Mouse (Mus musculus) stomach, embryonic 16.5 days (tissue): ENCODE data around the gene Rprd1b. TPM values are rescaled to one million over a fixed set of nuclear protein-coding genes. Genes with fewer than 3 reads are reported as not detected.
A peak's percentile ranks its signal among the peaks of the same experiment; 100 is the strongest.

Source experiments
- ATAC-seq: fragments of 200-750 bp; cut with Nextera tagmentation; 2 replicates; pipeline ENCODE4 v1.8.0; 2017; ENCODE audit warnings: moderate number of reproducible peaks, moderate TSS enrichment; ENCODE audit not compliant: insufficient read depth, low FRiP score
- H3K27ac ChIP-seq: fragments of 300-500 bp; sonication (generic); 2 replicates; pipeline ENCODE4 v1.5.1; 2014; ENCODE audit warnings: low read length
- H3K27me3 ChIP-seq: fragments of 300-500 bp; sonication (generic); 2 replicates; pipeline ENCODE4 v1.6.1; 2014; ENCODE audit warnings: low read length, control low read depth, mixed read lengths; ENCODE audit not compliant: control insufficient read depth, insufficient read depth
- H3K36me3 ChIP-seq: fragments of 300-500 bp; sonication (generic); 2 replicates; pipeline ENCODE4 v1.6.1; 2014; ENCODE audit warnings: low read length; ENCODE audit not compliant: control insufficient read depth, insufficient read depth
- H3K4me1 ChIP-seq: fragments of 300-500 bp; sonication (generic); 2 replicates; pipeline ENCODE4 v1.6.1; 2014; ENCODE audit warnings: low read length, control low read depth, mixed read lengths; ENCODE audit not compliant: control insufficient read depth, insufficient read depth
- H3K4me2 ChIP-seq: fragments of 300-500 bp; sonication (generic); 2 replicates; pipeline ENCODE4 v1.6.1; 2014; ENCODE audit warnings: low read depth, low read length, mixed read lengths
- H3K4me3 ChIP-seq: fragments of 300-500 bp; sonication (generic); replicated peaks from 2 replicates; pipeline ENCODE4 v1.5.1; 2014; ENCODE audit warnings: mild to moderate bottlenecking, low read length
- H3K9ac ChIP-seq: fragments of 300-500 bp; sonication (generic); 2 replicates; pipeline ENCODE4 v1.6.1; 2014; ENCODE audit warnings: low read length
- H3K9me3 ChIP-seq: fragments of 300-500 bp; sonication (generic); replicated peaks from 2 replicates; pipeline ENCODE4 v1.6.1; 2016; ENCODE audit warnings: low read length, control low read depth; ENCODE audit not compliant: control insufficient read depth
- WGBS: fragments of 180-500 bp; shearing (Covaris S2); extraction: QIAGEN DNeasy Blood & Tissue Kit; methylation state at CpG from one replicate; pipeline ENCODE4 v1.1.7; 2014; 5-methylcytosine and 5-hydroxymethylcytosine counted together
- polyA plus RNA-seq: library from polyadenylated mRNA; unstranded; fragments of >200 nt; fragmentation: Nextera tagmentation; extraction: Ambion mirVana; gene quantifications from 2 replicates; pipeline ENCODE4 v1.2.1, GENCODE M21; 2015

The Rprd1b gene
- polyA plus RNA-seq, 1 experiment from 2014 or later = 36.1 TPM

DNA sequence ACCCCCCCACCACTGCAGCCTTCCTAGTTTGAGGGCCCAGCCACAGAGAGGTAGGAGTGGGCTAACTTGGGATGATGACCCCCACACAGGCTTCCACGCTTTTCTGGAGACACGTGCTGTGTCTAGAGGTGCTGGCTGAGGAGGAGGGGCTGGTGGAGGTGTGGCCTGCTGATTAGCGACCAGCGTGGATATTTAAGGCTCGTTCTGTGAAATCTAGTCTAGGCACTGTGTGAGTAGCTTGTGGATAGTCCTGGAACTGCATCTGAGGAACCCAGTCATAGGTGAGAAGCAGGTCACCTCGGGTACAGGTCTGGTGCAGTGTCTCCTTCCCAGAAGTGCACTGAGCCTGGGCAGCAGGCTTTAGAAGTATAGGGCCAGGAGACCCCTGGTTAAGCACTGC, 88.4 kb downstream of the Rprd1b start:
- H3K4me2 ChIP-seq = no peak overlapping the region
- no peaks in the 10 kb centered on the region for H3K27me3 ChIP-seq
- no peak overlapping the region for H3K9ac ChIP-seq
- no peak for ATAC-seq
- H3K9me3 ChIP-seq = no peaks in the 10 kb centered on the region
- H3K27ac ChIP-seq = no peak overlapping the region
- 0 out of 2 replicates have a peak, but pooled peaks cover 6% of the 10 kb centered on the region for H3K36me3 ChIP-seq
- H3K4me1 ChIP-seq = peaks cover 24% of the 10 kb centered on the region
- no peak overlapping the region for H3K4me3 ChIP-seq
- WGBS = 31% methylated on average over 6 of the region's 6 CpGs

DNA sequence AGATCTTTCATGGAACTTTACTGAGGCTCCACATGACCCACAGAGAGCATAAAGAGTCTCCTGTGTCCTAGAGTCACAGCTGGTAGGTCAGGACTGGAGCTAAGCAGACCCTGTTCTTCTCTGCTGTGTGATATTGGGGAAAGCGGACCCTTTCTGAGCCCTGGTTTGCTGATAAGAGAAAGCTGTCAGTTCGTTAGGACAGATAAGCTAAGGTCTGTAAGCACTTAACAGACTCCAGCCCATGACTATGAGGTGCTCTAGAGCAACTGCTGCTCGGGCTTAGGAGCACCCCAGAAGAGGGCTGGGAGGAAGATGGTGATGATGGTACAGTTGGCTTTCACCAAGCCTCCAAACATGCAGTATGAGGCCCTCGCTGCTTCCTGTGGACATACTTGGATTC, 90.8 kb downstream of the Rprd1b start:
- H3K4me2 ChIP-seq = no peak overlapping the region
- H3K9me3 ChIP-seq = no peaks in the 10 kb centered on the region
- H3K9ac ChIP-seq = no peak overlapping the region
- WGBS = 81% methylated on average over 4 of the region's 4 CpGs
- no peak overlapping the region for H3K4me3 ChIP-seq
- ATAC-seq = no peak
- no peak overlapping the region for H3K27ac ChIP-seq
- 0 out of 2 replicates have a peak, but pooled peaks cover 6% of the 10 kb centered on the region for H3K36me3 ChIP-seq
- H3K27me3 ChIP-seq = no peaks in the 10 kb centered on the region
- H3K4me1 ChIP-seq = peaks cover 17% of the 10 kb centered on the region

- Histone ChIP-seq H3K9me3 (no peaks in the 10 kb centered on the region), H3K27me3 (no peaks in the 10 kb centered on the region), H3K4me3 (no peak overlapping the region), H3K27ac (no peak overlapping the region), H3K4me2 (no peak overlapping the region), H3K9ac (no peak overlapping the region), H3K4me1 (peaks cover 12% of the 10 kb centered on the region), H3K36me3 (0 out of 2 replicates have a peak, but pooled peaks cover 6% of the 10 kb centered on the region)
- ATAC-seq = no peak
- 77% methylated on average over 8 of the region's 8 CpGs for WGBS
Measured at GRCm38 (mm10) chr2:158120211-158120610, 91.9 kb downstream of the Rprd1b start.

DNA sequence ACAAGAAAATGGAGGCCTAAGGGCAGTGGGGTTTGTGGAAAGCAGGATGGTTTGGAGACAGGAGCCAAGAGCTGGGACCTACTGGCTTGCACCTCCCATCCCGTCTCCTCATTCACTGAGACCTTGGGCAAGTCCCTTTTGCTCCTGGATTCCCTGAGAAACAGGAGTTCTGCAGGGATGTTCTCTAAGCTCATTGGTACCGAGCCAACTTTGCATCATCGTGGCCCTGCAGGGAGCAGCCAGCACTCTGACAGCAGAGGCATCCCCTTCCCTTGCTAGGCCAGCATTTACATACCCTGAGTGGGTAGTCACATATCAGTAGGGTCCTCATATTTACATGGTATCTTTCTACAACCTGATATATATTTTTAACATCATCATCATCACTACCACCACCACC, 92.6 kb downstream of the Rprd1b start:
- ATAC-seq = no peak
- no peaks in the 10 kb centered on the region for H3K27me3 ChIP-seq
- peaks cover 12% of the 10 kb centered on the region for H3K4me1 ChIP-seq
- no peak overlapping the region for H3K27ac ChIP-seq
- H3K9me3 ChIP-seq = no peaks in the 10 kb centered on the region
- H3K4me3 ChIP-seq = no peak overlapping the region
- H3K36me3 ChIP-seq = 0 out of 2 replicates have a peak, but pooled peaks cover 6% of the 10 kb centered on the region
- no peak overlapping the region for H3K4me2 ChIP-seq
- H3K9ac ChIP-seq = no peak overlapping the region
- WGBS = 79% methylated on average over 3 of the region's 3 CpGs

- H3K36me3 ChIP-seq = peaks cover 12% of the 10 kb centered on the region; the same call in 1 of the 2 replicates
- H3K27ac ChIP-seq = no peak overlapping the region; the same call in 1 of the 2 replicates
- H3K4me2 ChIP-seq = no peak overlapping the region; the same call in 1 of the 2 replicates
- 50% methylated on average over 12 of the region's 12 CpGs for WGBS
- H3K9me3 ChIP-seq = no peaks in the 10 kb centered on the region
- peaks cover 12% of the 10 kb centered on the region for H3K4me1 ChIP-seq
- peak; percentile 56 for ATAC-seq
- H3K9ac ChIP-seq = peak overlapping the region; percentile 35; the same call in 1 of the 2 replicates
- no peak overlapping the region for H3K4me3 ChIP-seq
- no peaks in the 10 kb centered on the region for H3K27me3 ChIP-seq
Measured at GRCm38 (mm10) chr2:158121645-158122326, 93.5 kb downstream of the Rprd1b start.

DNA sequence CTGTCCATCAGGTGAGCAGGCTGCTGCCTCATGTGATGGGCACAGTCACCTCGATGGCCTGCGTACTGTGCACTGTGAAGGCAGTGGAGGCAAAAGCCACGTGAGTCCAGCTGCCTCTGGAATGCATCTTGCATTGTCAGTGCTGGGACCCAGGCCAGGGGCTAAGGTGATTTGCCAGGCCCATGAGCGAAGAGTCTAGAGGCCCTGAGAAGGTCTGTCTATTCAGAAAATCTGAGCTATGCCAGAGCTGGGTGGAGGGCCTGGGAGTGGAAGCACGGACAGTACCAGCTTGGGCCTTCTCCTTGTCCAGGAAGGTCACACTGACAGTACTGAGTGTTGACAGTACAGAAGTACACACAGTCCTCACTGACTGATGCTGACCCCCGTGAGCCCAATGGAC, 94.5 kb downstream of the Rprd1b start:
- peak; percentile 35; the same call in 1 of the 2 replicates for ATAC-seq
- Histone ChIP-seq H3K4me2 (no peak overlapping the region), H3K4me3 (no peak overlapping the region), H3K9ac (no peak overlapping the region), H3K27me3 (no peaks in the 10 kb centered on the region), H3K4me1 (peaks cover 12% of the 10 kb centered on the region), H3K9me3 (no peaks in the 10 kb centered on the region), H3K27ac (no peak overlapping the region), H3K36me3 (peaks cover 15% of the 10 kb centered on the region; the same call in 1 of the 2 replicates)
- 66% methylated on average over 6 of the region's 6 CpGs for WGBS

GRCm38 (mm10) chr2:158127245-158127644, 98.9 kb downstream of the Rprd1b start:
- Histone ChIP-seq H3K9me3 (no peaks in the 10 kb centered on the region), H3K27ac (no peak overlapping the region)
- WGBS = 90% methylated on average over 6 of the region's 6 CpGs

GRCm38 (mm10) chr2:158127872-158128271, 99.6 kb downstream of the Rprd1b start:
- ATAC-seq = no peak
- Histone ChIP-seq H3K36me3 (peaks cover 19% of the 10 kb centered on the region; the same call in 1 of the 2 replicates), H3K9me3 (no peaks in the 10 kb centered on the region), H3K4me2 (no peak overlapping the region), H3K4me3 (no peak overlapping the region), H3K27me3 (no peaks in the 10 kb centered on the region), H3K9ac (no peak overlapping the region), H3K27ac (no peak overlapping the region), H3K4me1 (peaks cover 6% of the 10 kb centered on the region)
- 86% methylated on average over 7 of the region's 7 CpGs for WGBS

More at GRCm38 (mm10) chr2:158127245-158127644, 98.9 kb downstream of the Rprd1b start:
- no peak for ATAC-seq
- Histone ChIP-seq H3K4me1 (peaks cover 7% of the 10 kb centered on the region), H3K4me3 (no peak overlapping the region), H3K9ac (no peak overlapping the region), H3K36me3 (peaks cover 19% of the 10 kb centered on the region; the same call in 1 of the 2 replicates), H3K27me3 (no peaks in the 10 kb centered on the region), H3K4me2 (no peak overlapping the region)

DNA sequence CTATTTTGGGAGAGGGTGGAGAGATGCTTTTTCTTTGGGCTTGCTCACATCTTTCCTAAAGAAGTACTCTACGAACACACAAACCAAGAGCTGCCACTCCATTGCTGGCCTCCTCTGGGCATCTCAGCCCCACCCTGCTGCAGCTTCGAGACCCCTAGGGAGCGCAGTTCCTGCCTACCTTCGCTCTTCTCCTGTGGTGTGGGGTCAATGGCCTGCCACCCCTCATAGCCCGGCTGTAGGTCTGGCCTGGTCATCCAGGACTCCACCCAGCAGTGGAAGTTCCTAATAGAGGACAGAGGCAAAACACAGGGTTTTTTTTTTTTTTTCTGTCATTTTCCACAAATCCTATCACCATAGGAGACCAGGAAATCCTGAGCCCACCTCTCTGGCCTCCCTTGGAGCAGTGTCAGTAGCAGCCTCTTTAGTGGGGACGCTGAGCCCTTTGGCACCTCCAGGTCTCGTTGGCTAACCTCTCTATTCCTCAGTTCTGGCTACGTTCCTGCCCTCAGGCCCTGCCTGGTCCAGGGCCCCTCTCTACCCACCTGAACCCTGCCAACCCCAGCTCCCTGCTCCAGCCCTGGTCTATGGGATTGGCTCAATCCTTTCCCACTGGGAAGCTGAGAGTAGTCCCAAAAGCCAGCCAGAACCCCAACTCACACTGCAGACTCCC, 100.3 kb downstream of the Rprd1b start:
- H3K4me1 ChIP-seq = peaks cover 6% of the 10 kb centered on the region
- no peaks in the 10 kb centered on the region for H3K27me3 ChIP-seq
- 82% methylated on average over 8 of the region's 8 CpGs for whole genome bisulfite sequencing
- H3K4me2 ChIP-seq = no peak overlapping the region
- no peak for ATAC-seq
- no peak overlapping the region for H3K9ac ChIP-seq
- no peaks in the 10 kb centered on the region for H3K9me3 ChIP-seq
- H3K36me3 ChIP-seq = peaks cover 19% of the 10 kb centered on the region; the same call in 1 of the 2 replicates
- no peak overlapping the region for H3K27ac ChIP-seq
- no peak overlapping the region for H3K4me3 ChIP-seq
